Mouse (Mus musculus): ENCODE measurements around the gene Tiam2. TPM values are rescaled to one million over a fixed set of nuclear protein-coding genes. Genes with fewer than 3 reads are reported as not detected.

The Tiam2 gene
- polyA plus RNA-seq, 1 experiment from 2014 or later, result 3.9 TPM

- H3K4me3 ChIP-seq (ENCODE audit: control insufficient read depth in 1 of 2, insufficient read depth in 1 of 2, low read depth in 1 of 2, low read length in 2 of 2), result no peak overlapping the region
- H3K9me3 ChIP-seq (ENCODE audit: control insufficient read depth, low read length), result no peaks in the 10 kb centered on the region
- peaks cover 0 to 6% of the 10 kb centered on the region in 2 experiments; a peak in 2 of 4 replicates for H3K4me1 ChIP-seq (ENCODE audit: control insufficient read depth in 2 of 2, insufficient read depth in 2 of 2, low read length in 2 of 2)
- H3K4me2 ChIP-seq (ENCODE audit: low read length), result no peak overlapping the region
- no peak overlapping the region for H3K27ac ChIP-seq (replicated peaks in 1 of 2; ENCODE audit: control insufficient read depth in 1 of 2, insufficient read depth in 1 of 2, low read depth in 2 of 2, low read length in 2 of 2)
- H3K36me3 ChIP-seq (ENCODE audit: control insufficient read depth, insufficient read depth, low read length), result no peaks in the 10 kb centered on the region
- no peak for ATAC-seq (ENCODE audit: insufficient number of reproducible peaks, insufficient read depth, low FRiP score, low read depth)
- H3K9ac ChIP-seq (ENCODE audit: low read length), result no peak overlapping the region
- 82% methylated on average over 4 of the region's 4 CpGs for WGBS
- H3K27me3 ChIP-seq (ENCODE audit: control insufficient read depth, insufficient read depth, low read length), result no peaks in the 10 kb centered on the region
These were observed 2.4 kb downstream of the Tiam2 start for GRCm38 (mm10) chr17:3328820-3329219.

GRCm38 (mm10) chr17:3329429-3329828, 3.1 kb downstream of the Tiam2 start:
- Histone ChIP-seq H3K36me3 (ENCODE audit: control insufficient read depth, insufficient read depth, low read length) (no peaks in the 10 kb centered on the region), H3K9me3 (ENCODE audit: control insufficient read depth, low read length) (no peaks in the 10 kb centered on the region), H3K4me1 (ENCODE audit: control insufficient read depth in 2 of 2, insufficient read depth in 2 of 2, low read length in 2 of 2) (peaks cover 0 to 6% of the 10 kb centered on the region in 2 experiments; a peak in 2 of 4 replicates), H3K27me3 (ENCODE audit: control insufficient read depth, insufficient read depth, low read length) (no peaks in the 10 kb centered on the region), H3K4me2 (ENCODE audit: low read length) (no peak overlapping the region), H3K4me3 (ENCODE audit: control insufficient read depth in 1 of 2, insufficient read depth in 1 of 2, low read depth in 1 of 2, low read length in 2 of 2) (no peak overlapping the region), H3K27ac (replicated peaks in 1 of 2; ENCODE audit: control insufficient read depth in 1 of 2, insufficient read depth in 1 of 2, low read depth in 2 of 2, low read length in 2 of 2) (no peak overlapping the region), H3K9ac (ENCODE audit: low read length) (no peak overlapping the region)
- ATAC-seq (ENCODE audit: insufficient number of reproducible peaks, insufficient read depth, low FRiP score, low read depth), result no peak
- WGBS, result 81% methylated on average over 4 of the region's 4 CpGs

- 75% methylated on average over 7 of the region's 7 CpGs for WGBS
- H3K27me3 ChIP-seq (ENCODE audit: control insufficient read depth, insufficient read depth, low read length), result no peaks in the 10 kb centered on the region
- no peak overlapping the region for H3K9ac ChIP-seq (ENCODE audit: low read length)
- H3K9me3 ChIP-seq (ENCODE audit: control insufficient read depth, low read length), result no peaks in the 10 kb centered on the region
- no peak overlapping the region for H3K4me2 ChIP-seq (ENCODE audit: low read length)
- H3K4me3 ChIP-seq (ENCODE audit: control insufficient read depth in 1 of 2, insufficient read depth in 1 of 2, low read depth in 1 of 2, low read length in 2 of 2), result no peak overlapping the region
- ATAC-seq (ENCODE audit: insufficient number of reproducible peaks, insufficient read depth, low FRiP score, low read depth), result no peak
- no peaks in the 10 kb centered on the region for H3K36me3 ChIP-seq (ENCODE audit: control insufficient read depth, insufficient read depth, low read length)
- H3K27ac ChIP-seq (replicated peaks in 1 of 2; ENCODE audit: control insufficient read depth in 1 of 2, insufficient read depth in 1 of 2, low read depth in 2 of 2, low read length in 2 of 2), result 0 out of 4 replicates have a peak overlapping the region, but pooled peaks have one; percentile 2 to 21
- H3K4me1 ChIP-seq (ENCODE audit: control insufficient read depth in 2 of 2, insufficient read depth in 2 of 2, low read length in 2 of 2), result peaks cover 0 to 2% of the 10 kb centered on the region in 2 experiments; a peak in 1 of 4 replicates
These were observed 5.5 kb downstream of the Tiam2 start for GRCm38 (mm10) chr17:3331721-3332461.

GRCm38 (mm10) chr17:3336161-3336739, 9.9 kb downstream of the Tiam2 start:
- no peaks in the 10 kb centered on the region; a peak in 1 of 4 replicates for H3K4me1 ChIP-seq (ENCODE audit: control insufficient read depth in 2 of 2, insufficient read depth in 2 of 2, low read length in 2 of 2)
- no peaks in the 10 kb centered on the region for H3K36me3 ChIP-seq (ENCODE audit: control insufficient read depth, insufficient read depth, low read length)
- no peak overlapping the region for H3K4me3 ChIP-seq (ENCODE audit: control insufficient read depth in 1 of 2, insufficient read depth in 1 of 2, low read depth in 1 of 2, low read length in 2 of 2)
- WGBS, result 80% methylated on average over 7 of the region's 7 CpGs
- no peak overlapping the region for H3K9ac ChIP-seq (ENCODE audit: low read length)
- ATAC-seq (ENCODE audit: insufficient number of reproducible peaks, insufficient read depth, low FRiP score, low read depth), result no peak
- H3K27me3 ChIP-seq (ENCODE audit: control insufficient read depth, insufficient read depth, low read length), result no peaks in the 10 kb centered on the region
- H3K27ac ChIP-seq (replicated peaks in 1 of 2; ENCODE audit: control insufficient read depth in 1 of 2, insufficient read depth in 1 of 2, low read depth in 2 of 2, low read length in 2 of 2), result no peak overlapping the region
- no peak overlapping the region for H3K4me2 ChIP-seq (ENCODE audit: low read length)
- no peaks in the 10 kb centered on the region for H3K9me3 ChIP-seq (ENCODE audit: control insufficient read depth, low read length)

GRCm38 (mm10) chr17:3336887-3337524, 10.6 kb downstream of the Tiam2 start:
- WGBS, result 83% methylated on average over 7 of the region's 7 CpGs
- Histone ChIP-seq H3K4me3 (ENCODE audit: control insufficient read depth in 1 of 2, insufficient read depth in 1 of 2, low read depth in 1 of 2, low read length in 2 of 2) (no peak overlapping the region), H3K9me3 (ENCODE audit: control insufficient read depth, low read length) (no peaks in the 10 kb centered on the region), H3K27ac (replicated peaks in 1 of 2; ENCODE audit: control insufficient read depth in 1 of 2, insufficient read depth in 1 of 2, low read depth in 2 of 2, low read length in 2 of 2) (no peak overlapping the region), H3K27me3 (ENCODE audit: control insufficient read depth, insufficient read depth, low read length) (no peaks in the 10 kb centered on the region), H3K9ac (ENCODE audit: low read length) (no peak overlapping the region), H3K4me1 (ENCODE audit: control insufficient read depth in 2 of 2, insufficient read depth in 2 of 2, low read length in 2 of 2) (no peaks in the 10 kb centered on the region; a peak in 1 of 4 replicates), H3K4me2 (ENCODE audit: low read length) (no peak overlapping the region), H3K36me3 (ENCODE audit: control insufficient read depth, insufficient read depth, low read length) (no peaks in the 10 kb centered on the region)
- ATAC-seq (ENCODE audit: insufficient number of reproducible peaks, insufficient read depth, low FRiP score, low read depth), result no peak

- Histone ChIP-seq H3K27me3 (ENCODE audit: control insufficient read depth, insufficient read depth, low read length) (no peaks in the 10 kb centered on the region), H3K27ac (replicated peaks in 1 of 2; ENCODE audit: control insufficient read depth in 1 of 2, insufficient read depth in 1 of 2, low read depth in 2 of 2, low read length in 2 of 2) (no peak overlapping the region), H3K9me3 (ENCODE audit: control insufficient read depth, low read length) (no peaks in the 10 kb centered on the region), H3K4me2 (ENCODE audit: low read length) (no peak overlapping the region), H3K4me3 (ENCODE audit: control insufficient read depth in 1 of 2, insufficient read depth in 1 of 2, low read depth in 1 of 2, low read length in 2 of 2) (no peak overlapping the region), H3K4me1 (ENCODE audit: control insufficient read depth in 2 of 2, insufficient read depth in 2 of 2, low read length in 2 of 2) (no peaks in the 10 kb centered on the region; a peak in 1 of 4 replicates), H3K36me3 (ENCODE audit: control insufficient read depth, insufficient read depth, low read length) (no peaks in the 10 kb centered on the region), H3K9ac (ENCODE audit: low read length) (no peak overlapping the region)
- ATAC-seq (ENCODE audit: insufficient number of reproducible peaks, insufficient read depth, low FRiP score, low read depth), result no peak
- WGBS, result 86% methylated on average over 4 of the region's 4 CpGs
These were observed 11.1 kb downstream of the Tiam2 start for GRCm38 (mm10) chr17:3337525-3337888.

- H3K36me3 ChIP-seq (ENCODE audit: control insufficient read depth, insufficient read depth, low read length), result no peaks in the 10 kb centered on the region
- H3K9ac ChIP-seq (ENCODE audit: low read length), result no peak overlapping the region
- no peaks in the 10 kb centered on the region for H3K9me3 ChIP-seq (ENCODE audit: control insufficient read depth, low read length)
- no peak overlapping the region for H3K4me2 ChIP-seq (ENCODE audit: low read length)
- H3K27me3 ChIP-seq (ENCODE audit: control insufficient read depth, insufficient read depth, low read length), result no peaks in the 10 kb centered on the region
- ATAC-seq (ENCODE audit: insufficient number of reproducible peaks, insufficient read depth, low FRiP score, low read depth), result no peak
- H3K27ac ChIP-seq (replicated peaks in 1 of 2; ENCODE audit: control insufficient read depth in 1 of 2, insufficient read depth in 1 of 2, low read depth in 2 of 2, low read length in 2 of 2), result no peak overlapping the region
- 70% methylated on average over 7 of the region's 7 CpGs for WGBS
- H3K4me1 ChIP-seq (ENCODE audit: control insufficient read depth in 2 of 2, insufficient read depth in 2 of 2, low read length in 2 of 2), result no peaks in the 10 kb centered on the region; a peak in 1 of 4 replicates
- H3K4me3 ChIP-seq (ENCODE audit: control insufficient read depth in 1 of 2, insufficient read depth in 1 of 2, low read depth in 1 of 2, low read length in 2 of 2), result no peak overlapping the region
These were observed 12.4 kb downstream of the Tiam2 start for GRCm38 (mm10) chr17:3338821-3339220.

All from heart, embryonic 14.5 days (tissue).